Mouse (Mus musculus) embryonic fibroblast, embryonic 13.5 days (primary cell): ENCODE measurements at regions not wholly inside any gene's neighbourhood (a gene's known extent, or its start where the extent isn't known, plus 50 kb on each side); places are given as distances from the start of the nearest gene placed in this dataset.

Experiments used
- H3K27ac ChIP-seq: 2 replicates; pipeline ENCODE4 v1.5.1; 2012; ENCODE audit warnings: low read length, control low read depth, inconsistent platforms; ENCODE audit not compliant: insufficient read depth
- H3K4me1 ChIP-seq: 2 replicates; pipeline ENCODE4 v1.6.1; 2011; ENCODE audit warnings: low read length; ENCODE audit not compliant: control insufficient read depth, insufficient read depth
- H3K4me3 ChIP-seq: 2 replicates; pipeline ENCODE4 v1.5.1; 2011; ENCODE audit warnings: mild to moderate bottlenecking, control low read depth, low read length; ENCODE audit not compliant: insufficient read depth
- CTCF ChIP-seq: IDR thresholded peaks from 2 replicates; pipeline ENCODE4 v1.5.1; 2011; ENCODE audit warnings: mild to moderate bottlenecking, control low read depth, low read length, moderate library complexity, borderline replicate concordance; ENCODE audit not compliant: insufficient read depth
- POLR2A ChIP-seq: IDR thresholded peaks from 2 replicates; pipeline ENCODE4 v1.6.1; 2011; ENCODE audit warnings: low read depth, mild to moderate bottlenecking, control low read depth, low read length, moderate library complexity

- peak overlapping the region; percentile 81 for H3K27ac ChIP-seq
- peaks cover 9% of the 10 kb centered on the region for H3K4me1 ChIP-seq
- TF ChIP-seq CTCF (no peak), POLR2A (no peak)
- H3K4me3 ChIP-seq = no peak overlapping the region
These were observed 1177.0 kb downstream of the 4930447A16Rik start for GRCm38 (mm10) chr15:38602187-38602870.

- H3K27ac ChIP-seq = no peak overlapping the region
- H3K4me3 ChIP-seq = no peak overlapping the region
- H3K4me1 ChIP-seq = peaks cover 9% of the 10 kb centered on the region
- TF ChIP-seq POLR2A (no peak), CTCF (no peak)
These were observed 1178.6 kb downstream of the 4930447A16Rik start for GRCm38 (mm10) chr15:38603918-38604317.

DNA sequence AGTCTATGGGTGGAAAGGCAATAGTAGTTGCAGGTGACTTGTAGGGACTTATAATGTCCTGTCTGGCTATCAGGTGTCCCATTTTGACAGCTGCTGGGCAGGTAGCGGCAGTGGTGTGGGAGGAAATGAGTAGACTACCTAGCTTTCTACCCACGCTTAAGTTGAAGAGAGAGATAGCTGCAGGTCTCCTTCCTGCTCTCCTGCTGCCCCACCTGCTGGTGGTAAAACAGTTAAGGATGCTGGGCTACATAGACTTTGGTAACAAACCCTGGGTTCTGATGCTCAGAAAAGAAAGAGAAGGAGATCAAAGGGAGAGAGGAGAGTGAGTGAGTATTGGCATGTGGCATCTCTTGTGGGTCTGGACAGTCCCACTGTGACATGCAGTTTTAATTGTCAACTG, 1182.0 kb downstream of the 4930447A16Rik start:
- TF ChIP-seq POLR2A = no peak
- TF ChIP-seq CTCF = peak; percentile 26; the same call in 1 of the 2 replicates
- Histone ChIP-seq H3K4me3 (no peak overlapping the region), H3K27ac (no peak overlapping the region), H3K4me1 (peaks cover 2% of the 10 kb centered on the region; the same call in 1 of the 2 replicates)

- TF ChIP-seq CTCF = no peak
- no peak for TF ChIP-seq POLR2A
These were observed 1183.0 kb downstream of the 4930447A16Rik start for GRCm38 (mm10) chr15:38608207-38608870.

DNA sequence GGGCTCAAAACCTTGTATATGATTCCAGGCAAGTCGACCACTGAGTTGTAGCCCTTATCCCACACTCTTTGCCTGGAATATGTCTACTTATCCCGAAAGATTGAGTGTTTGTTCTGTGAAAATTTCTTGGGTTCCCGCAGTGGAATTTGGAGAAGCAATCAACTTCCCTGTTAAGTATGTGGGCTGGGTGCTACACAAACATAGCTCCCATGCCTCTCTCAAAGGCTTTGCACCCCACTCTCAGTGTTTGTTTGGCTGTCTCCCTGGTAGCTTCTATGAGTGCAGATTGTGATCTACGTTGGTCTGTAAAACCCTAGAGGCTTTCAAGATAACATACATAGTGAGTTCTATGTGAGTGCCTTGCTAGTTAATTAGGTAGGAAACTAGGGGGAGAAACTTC, 1184.2 kb downstream of the 4930447A16Rik start:
- Histone ChIP-seq H3K4me3 (no peak overlapping the region), H3K27ac (no peak overlapping the region), H3K4me1 (no peaks in the 10 kb centered on the region)
- TF ChIP-seq POLR2A (no peak), CTCF (no peak)

More at GRCm38 (mm10) chr15:38608207-38608870, 1183.0 kb downstream of the 4930447A16Rik start:
- Histone ChIP-seq H3K27ac (no peak overlapping the region), H3K4me3 (no peak overlapping the region), H3K4me1 (no peaks in the 10 kb centered on the region)
